Mouse (Mus musculus): ENCODE measurements around the gene Ybx3.

- no peak for TF ChIP-seq CTCF (IDR thresholded peaks at IDR 0.05; ENCODE audit: extremely low read depth, insufficient read length, insufficient replicate concordance, low read depth, low read length)
- TF ChIP-seq POLR2A (IDR thresholded peaks at IDR 0.05; ENCODE audit: low read depth, low read length), result no peak
Measured at GRCm38 (mm10) chr6:131374594-131375340, 13.5 kb downstream of the Ybx3 start.

Measured in small intestine, adult 2 months (tissue).